Mouse (Mus musculus) skeletal muscle tissue, postnatal 0 days (tissue): ENCODE measurements around the gene Exosc10. TPM values are rescaled to one million over a fixed set of nuclear protein-coding genes. Genes with fewer than 3 reads are reported as not detected.

ENCODE experiments used
- polyA plus RNA-seq: library from polyadenylated mRNA; unstranded; fragments of >200 nt; fragmentation: Nextera tagmentation; extraction: Ambion mirVana; gene quantifications from 2 replicates; pipeline ENCODE4 v1.2.1, GENCODE M21; 2015

The Exosc10 gene
- 31.8 and 35.0 TPM in 2 replicates for polyA plus RNA-seq

GRCm38 (mm10) chr4:148558297-148559000 is at the start of gene Exosc10:
Gene Exosc10, plus strand, starts transcription at chr4:148558429.

GRCm38 (mm10) chr4:148591171-148591630 is 33.0 kb downstream of the Exosc10 start, which contains the start of gene Srm:
Gene Srm, plus strand, starts transcription at chr4:148591503.

GRCm38 (mm10) chr4:148602357-148603120 is 44.3 kb downstream of the Exosc10 start, which contains the start of gene Masp2:
Gene Masp2, plus strand, starts transcription at chr4:148602554.

GRCm38 (mm10) chr4:148626623-148627185 is 68.5 kb downstream of the Exosc10 start, which contains the start of gene Tardbp:
Gene Tardbp, minus strand, starts transcription at chr4:148627019.

Other genes starting within 250 kb of the Exosc10 start
- 12.1 and 12.2 TPM in 2 replicates for gene Ubiad1, start 113.7 kb upstream of the Exosc10 start, polyA plus RNA-seq
- 12.2 and 15.8 TPM in 2 replicates for gene Mtor, start 109.8 kb upstream of the Exosc10 start, polyA plus RNA-seq
- gene Angptl7, start 58.0 kb upstream of the Exosc10 start, polyA plus RNA-seq = 2.0 and 2.4 TPM in 2 replicates
- 60.5 and 82.8 TPM in 2 replicates for gene Srm, start 33.1 kb downstream of the Exosc10 start, polyA plus RNA-seq
- gene Masp2, start 44.1 kb downstream of the Exosc10 start, polyA plus RNA-seq = 0.21 TPM in 1 of 2 replicates, not detected in the other
- 96.4 and 106 TPM in 2 replicates for gene Tardbp, start 68.6 kb downstream of the Exosc10 start, polyA plus RNA-seq
- 0.18 and 0.58 TPM in 2 replicates for gene Gm572, start 84.9 kb downstream of the Exosc10 start, polyA plus RNA-seq
- 11.2 and 12.3 TPM in 2 replicates for gene Casz1, start 246.0 kb downstream of the Exosc10 start, polyA plus RNA-seq